Mouse (Mus musculus) ES-E14 (cell line): ENCODE measurements around the gene Adad2.

ENCODE experiments used
- CHD2 ChIP-seq: IDR thresholded peaks from 2 replicates; pipeline ENCODE4 v1.6.1; 2014; ENCODE audit warnings: mild to moderate bottlenecking, low read depth, low read length, inconsistent platforms
- HCFC1 ChIP-seq: IDR thresholded peaks from 2 replicates; pipeline ENCODE4 v1.6.1; 2012; ENCODE audit warnings: low read length, inconsistent platforms, borderline replicate concordance; ENCODE audit not compliant: insufficient read depth
- MAFK ChIP-seq: IDR thresholded peaks from 2 replicates; pipeline ENCODE4 v1.6.1; 2014; ENCODE audit warnings: mild to moderate bottlenecking, low read depth, low read length, inconsistent platforms; ENCODE audit not compliant: insufficient read depth
- ZC3H11A ChIP-seq: IDR thresholded peaks from 2 replicates; pipeline ENCODE4 v1.6.1; 2012; ENCODE audit warnings: low read depth, mild to moderate bottlenecking, inconsistent platforms, low read length, borderline replicate concordance
- ZNF384 ChIP-seq: IDR thresholded peaks from 2 replicates; pipeline ENCODE4 v1.6.1; 2012; ENCODE audit warnings: low read depth, low read length, inconsistent platforms

DNA sequence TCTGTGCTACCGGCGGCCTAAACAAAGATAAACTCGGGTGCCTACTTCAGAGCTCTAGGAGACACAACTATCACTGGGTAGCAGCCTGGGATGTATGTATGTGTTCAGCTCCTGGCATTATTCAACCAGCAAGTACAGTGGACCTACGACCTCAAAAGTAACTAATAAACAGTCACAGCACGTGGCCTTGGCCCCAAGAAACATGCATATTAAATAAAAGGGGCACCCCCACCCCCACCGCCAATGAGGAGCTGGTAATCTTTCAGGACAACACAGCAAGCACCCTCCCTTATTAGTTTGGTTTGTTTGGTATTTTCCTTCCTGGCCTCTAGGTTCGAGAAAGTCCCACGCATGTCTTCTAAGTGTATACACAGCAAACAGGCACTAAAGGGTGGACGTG, 44.3 kb upstream of the Adad2 start:
- TF ChIP-seq CHD2 (no peak), MAFK (no peak), HCFC1 (no peak), ZNF384 (no peak), ZC3H11A (no peak)
